Mouse (Mus musculus) midbrain, embryonic 16.5 days (tissue): ENCODE results near the gene Lrriq3. TPM values are rescaled to one million over a fixed set of nuclear protein-coding genes. Genes with fewer than 3 reads are reported as not detected.

Experiments used
- ATAC-seq: fragments of 200-750 bp; cut with Nextera tagmentation; 2 replicates; pipeline ENCODE4 v1.8.0; 2017; ENCODE audit warnings: moderate TSS enrichment
- H3K27ac ChIP-seq: fragments of 300-500 bp; sonication (generic); 2 replicates; pipeline ENCODE4 v1.5.1; 2014; ENCODE audit warnings: mild to moderate bottlenecking, low read length, mixed read lengths
- H3K27me3 ChIP-seq: fragments of 300-500 bp; sonication (generic); 2 replicates; pipeline ENCODE4 v1.6.1; 2014; ENCODE audit warnings: low read depth, low read length, mixed read lengths; ENCODE audit not compliant: control insufficient read depth, insufficient read depth
- H3K36me3 ChIP-seq: fragments of 300-500 bp; sonication (generic); 2 replicates; pipeline ENCODE4 v1.6.1; 2014; ENCODE audit warnings: mild to moderate bottlenecking, low read length, moderate library complexity, mixed read lengths; ENCODE audit not compliant: control insufficient read depth, insufficient read depth
- H3K4me1 ChIP-seq: fragments of 300-500 bp; sonication (generic); 2 replicates; pipeline ENCODE4 v1.6.1; 2014; ENCODE audit warnings: mild to moderate bottlenecking, low read length, mixed read lengths; ENCODE audit not compliant: control insufficient read depth, insufficient read depth
- H3K4me2 ChIP-seq: fragments of 300-500 bp; sonication (generic); 2 replicates; pipeline ENCODE4 v1.6.1; 2014; ENCODE audit warnings: mild to moderate bottlenecking, low read length, mixed read lengths
- H3K4me3 ChIP-seq: fragments of 300-500 bp; sonication (generic); 2 replicates; pipeline ENCODE4 v1.5.1; 2014; ENCODE audit warnings: low read depth, mild to moderate bottlenecking, low read length, moderate library complexity, mixed read lengths
- H3K9ac ChIP-seq: fragments of 300-500 bp; sonication (generic); 2 replicates; pipeline ENCODE4 v1.6.1; 2014; ENCODE audit warnings: low read depth, low read length, mixed read lengths
- H3K9me3 ChIP-seq: fragments of 300-500 bp; sonication (generic); replicated peaks from 2 replicates; pipeline ENCODE4 v1.6.1; 2014; ENCODE audit warnings: mild to moderate bottlenecking, low read length, mixed read lengths; ENCODE audit not compliant: control insufficient read depth, poor library complexity, severe bottlenecking
- WGBS: fragments of 180-500 bp; shearing (Covaris S2); extraction: QIAGEN DNeasy Blood & Tissue Kit; methylation state at CpG from one replicate; pipeline ENCODE4 v1.1.7; 2014; 5-methylcytosine and 5-hydroxymethylcytosine counted together
- polyA plus RNA-seq: library from polyadenylated mRNA; unstranded; fragments of >200 nt; fragmentation: Nextera tagmentation; extraction: Ambion mirVana; gene quantifications from 2 replicates; pipeline ENCODE4 v1.2.1, GENCODE M21; 2015

Lrriq3 gene
- 1.1 and 1.4 TPM in 2 replicates for polyA plus RNA-seq

- Histone ChIP-seq H3K4me1 (peaks cover 8% of the 10 kb centered on the region), H3K9ac (peak within 1 kb of the TSS; percentile 85), H3K9me3 (no peaks in the 10 kb centered on the region), H3K4me3 (peak within 1 kb of the TSS; percentile 45), H3K4me2 (peak within 1 kb of the TSS; percentile 69), H3K27ac (peak within 1 kb of the TSS; percentile 93), H3K36me3 (no peaks in the 10 kb centered on the region), H3K27me3 (no peaks in the 10 kb centered on the region)
- WGBS, result under 1% methylated on average over 47 of the region's 47 CpGs
- peak; percentile 100 for ATAC-seq
These were observed at the start of gene Lrriq3, which contains the start of gene Fpgt for GRCm38 (mm10) chr3:155093116-155093956. Gene Lrriq3 (plus strand): TSS chr3:155093434. Gene Fpgt (minus strand): TSS chr3:155093403.

GRCm38 (mm10) chr3:155052021-155052420 is 41.2 kb upstream of the Lrriq3 start:
- H3K27ac ChIP-seq, result no peak overlapping the region
- H3K4me3 ChIP-seq, result no peak overlapping the region
- no peaks in the 10 kb centered on the region for H3K9me3 ChIP-seq
- H3K9ac ChIP-seq, result no peak overlapping the region
- no peaks in the 10 kb centered on the region for H3K27me3 ChIP-seq
- no peak overlapping the region for H3K4me2 ChIP-seq
- no peak for ATAC-seq
- H3K4me1 ChIP-seq, result no peaks in the 10 kb centered on the region
- no peaks in the 10 kb centered on the region for H3K36me3 ChIP-seq

GRCm38 (mm10) chr3:155053189-155053588 is 40.0 kb upstream of the Lrriq3 start:
- ATAC-seq, result no peak
- WGBS, result 78% methylated on average over 1 of the region's 1 CpGs
- H3K4me3 ChIP-seq, result no peak overlapping the region

GRCm38 (mm10) chr3:155055231-155055916 is 37.9 kb upstream of the Lrriq3 start, which contains the start of gene Tnni3k:
Gene Tnni3k (minus strand): TSS chr3:155055407.
- ATAC-seq, result no peak
- H3K9me3 ChIP-seq, result no peaks in the 10 kb centered on the region
- H3K4me1 ChIP-seq, result no peaks in the 10 kb centered on the region
- no peak within 1 kb of the TSS for H3K27ac ChIP-seq
- no peak within 1 kb of the TSS for H3K9ac ChIP-seq
- 85% methylated on average over 6 of the region's 6 CpGs for WGBS
- no peaks in the 10 kb centered on the region for H3K27me3 ChIP-seq
- no peak within 1 kb of the TSS for H3K4me3 ChIP-seq
- no peak within 1 kb of the TSS for H3K4me2 ChIP-seq
- no peaks in the 10 kb centered on the region for H3K36me3 ChIP-seq

More at GRCm38 (mm10) chr3:155053189-155053588, 40.0 kb upstream of the Lrriq3 start:
- Histone ChIP-seq H3K27me3 (no peaks in the 10 kb centered on the region), H3K4me1 (no peaks in the 10 kb centered on the region), H3K9me3 (no peaks in the 10 kb centered on the region), H3K4me2 (no peak overlapping the region), H3K36me3 (no peaks in the 10 kb centered on the region), H3K9ac (no peak overlapping the region), H3K27ac (no peak overlapping the region)

GRCm38 (mm10) chr3:155056606-155057005 is 36.6 kb upstream of the Lrriq3 start:
- Histone ChIP-seq H3K4me2 (no peak overlapping the region), H3K36me3 (no peaks in the 10 kb centered on the region), H3K27me3 (no peaks in the 10 kb centered on the region), H3K4me1 (no peaks in the 10 kb centered on the region), H3K4me3 (no peak overlapping the region), H3K9me3 (no peaks in the 10 kb centered on the region), H3K27ac (no peak overlapping the region), H3K9ac (no peak overlapping the region)
- ATAC-seq, result no peak

- Histone ChIP-seq H3K36me3 (no peaks in the 10 kb centered on the region), H3K27ac (no peak overlapping the region), H3K27me3 (no peaks in the 10 kb centered on the region), H3K9ac (no peak overlapping the region), H3K4me2 (no peak overlapping the region), H3K4me1 (no peaks in the 10 kb centered on the region), H3K4me3 (no peak overlapping the region), H3K9me3 (no peaks in the 10 kb centered on the region)
- ATAC-seq, result no peak
These were observed 35.7 kb upstream of the Lrriq3 start for GRCm38 (mm10) chr3:155057566-155057965.

- Histone ChIP-seq H3K4me1 (no peaks in the 10 kb centered on the region), H3K36me3 (no peaks in the 10 kb centered on the region), H3K4me3 (no peak overlapping the region), H3K9ac (no peak overlapping the region), H3K4me2 (no peak overlapping the region), H3K27me3 (no peaks in the 10 kb centered on the region), H3K27ac (no peak overlapping the region), H3K9me3 (no peaks in the 10 kb centered on the region)
- 83% methylated on average over 6 of the region's 6 CpGs for WGBS
- ATAC-seq, result no peak
These were observed 34.3 kb upstream of the Lrriq3 start for GRCm38 (mm10) chr3:155058800-155059448.

GRCm38 (mm10) chr3:155059449-155059822 is 33.8 kb upstream of the Lrriq3 start:
- no peaks in the 10 kb centered on the region for H3K36me3 ChIP-seq
- H3K27me3 ChIP-seq, result no peaks in the 10 kb centered on the region
- ATAC-seq, result no peak
- no peak overlapping the region for H3K9ac ChIP-seq
- no peak overlapping the region for H3K4me2 ChIP-seq
- H3K9me3 ChIP-seq, result no peaks in the 10 kb centered on the region
- no peak overlapping the region for H3K4me3 ChIP-seq
- no peak overlapping the region for H3K27ac ChIP-seq
- no peaks in the 10 kb centered on the region for H3K4me1 ChIP-seq

- Histone ChIP-seq H3K27ac (no peak overlapping the region), H3K4me1 (no peaks in the 10 kb centered on the region), H3K4me3 (no peak overlapping the region), H3K36me3 (no peaks in the 10 kb centered on the region), H3K27me3 (no peaks in the 10 kb centered on the region), H3K9me3 (no peaks in the 10 kb centered on the region), H3K4me2 (no peak overlapping the region), H3K9ac (no peak overlapping the region)
- WGBS, result 84% methylated on average over 4 of the region's 4 CpGs
- no peak for ATAC-seq
These were observed 15.3 kb upstream of the Lrriq3 start for GRCm38 (mm10) chr3:155077908-155078307.
